Mouse (Mus musculus): ENCODE measurements around the gene Obsl1.

DNA sequence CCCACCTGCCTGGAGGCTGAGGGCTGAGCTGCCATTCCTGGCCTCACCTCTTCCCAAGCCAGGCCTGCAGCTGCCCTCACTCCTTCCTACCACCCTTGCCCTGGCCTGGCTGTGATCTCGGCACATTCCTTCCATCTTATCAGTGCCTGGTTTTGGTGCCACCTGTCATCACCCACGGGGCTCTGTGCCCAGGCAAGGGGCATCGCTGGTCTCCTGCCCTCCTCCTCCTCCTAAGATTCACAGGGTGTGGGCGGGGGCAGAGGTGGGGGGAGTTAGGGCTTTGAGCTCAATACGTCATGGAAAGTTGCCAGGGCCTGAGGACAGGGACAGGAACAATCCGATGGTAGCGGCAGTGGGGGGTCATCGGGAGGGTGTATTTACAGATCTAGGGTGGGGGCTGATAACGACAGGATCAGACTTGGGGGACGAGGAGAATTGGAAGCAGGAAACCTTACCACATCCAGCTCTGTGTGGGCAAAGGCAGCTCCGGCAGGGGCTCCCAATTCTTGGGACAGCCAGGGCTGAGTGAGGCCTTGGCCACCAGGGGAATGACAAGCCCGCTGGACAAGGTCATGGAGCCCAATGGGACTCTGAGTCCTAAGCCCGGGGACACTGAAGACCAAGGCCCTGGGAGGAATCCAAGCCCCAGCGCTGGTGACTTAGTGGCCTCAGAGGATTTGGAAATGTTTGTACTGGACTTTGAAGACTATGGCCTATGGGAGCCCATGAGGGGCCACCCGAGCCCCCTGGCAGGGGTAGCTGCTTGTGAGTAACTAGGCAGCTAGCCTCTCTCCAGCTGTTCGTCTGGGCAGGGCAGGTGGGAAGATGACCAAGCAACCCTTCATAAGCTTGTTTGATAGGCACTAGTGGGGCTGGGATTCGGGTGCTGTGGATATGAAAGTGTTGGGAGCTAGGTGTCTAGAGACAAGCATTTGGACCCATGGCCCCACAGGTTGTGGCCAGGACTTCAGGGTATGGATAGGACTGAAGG is 43.3 kb upstream of the Obsl1 start:
- TF ChIP-seq CTCF (IDR thresholded peaks at IDR 0.05 in 2 of 3, conservative IDR thresholded peaks at IDR 0.05 in 1 of 3; ENCODE audit: control insufficient read depth in 1 of 3, insufficient read depth in 1 of 3, low read depth in 2 of 3, low read length in 3 of 3, poor library complexity in 1 of 3, severe bottlenecking in 1 of 3) (no peak), MAX (IDR thresholded peaks at IDR 0.05; ENCODE audit: low read length) (no peak), ZC3H11A (IDR thresholded peaks at IDR 0.05; ENCODE audit: low read depth, low read length) (no peak), POLR2A (IDR thresholded peaks at IDR 0.05; ENCODE audit: control insufficient read depth in 1 of 2, insufficient read depth in 1 of 2, low read depth in 1 of 2, low read length in 2 of 2, poor library complexity in 1 of 2) (no peak), USF2 (IDR thresholded peaks at IDR 0.05; ENCODE audit: borderline replicate concordance in 1 of 2, insufficient read depth in 1 of 2, low read depth in 1 of 2, low read length in 2 of 2) (no peak), JUND (IDR thresholded peaks at IDR 0.05; ENCODE audit: low read depth, low read length) (no peak), TAL1 (IDR thresholded peaks at IDR 0.05; ENCODE audit: low read length) (no peak), EP300 (IDR thresholded peaks at IDR 0.05; ENCODE audit: low read depth in 1 of 2, low read length in 2 of 2) (no peak), E2F4 (IDR thresholded peaks at IDR 0.05; ENCODE audit: borderline replicate concordance, low read depth, low read length) (no peak), TBP (IDR thresholded peaks at IDR 0.05; ENCODE audit: low read depth, low read length) (no peak), HCFC1 (IDR thresholded peaks at IDR 0.05; ENCODE audit: low read depth, low read length) (no peak)

Data from MEL (cell line).